Mouse (Mus musculus): ENCODE data around the gene Emx2. TPM values are rescaled to one million over a fixed set of nuclear protein-coding genes. Genes with fewer than 3 reads are reported as not detected.

Gene Emx2
- polyA plus RNA-seq, 1 experiment from 2014 or later = 19.1 TPM

DNA sequence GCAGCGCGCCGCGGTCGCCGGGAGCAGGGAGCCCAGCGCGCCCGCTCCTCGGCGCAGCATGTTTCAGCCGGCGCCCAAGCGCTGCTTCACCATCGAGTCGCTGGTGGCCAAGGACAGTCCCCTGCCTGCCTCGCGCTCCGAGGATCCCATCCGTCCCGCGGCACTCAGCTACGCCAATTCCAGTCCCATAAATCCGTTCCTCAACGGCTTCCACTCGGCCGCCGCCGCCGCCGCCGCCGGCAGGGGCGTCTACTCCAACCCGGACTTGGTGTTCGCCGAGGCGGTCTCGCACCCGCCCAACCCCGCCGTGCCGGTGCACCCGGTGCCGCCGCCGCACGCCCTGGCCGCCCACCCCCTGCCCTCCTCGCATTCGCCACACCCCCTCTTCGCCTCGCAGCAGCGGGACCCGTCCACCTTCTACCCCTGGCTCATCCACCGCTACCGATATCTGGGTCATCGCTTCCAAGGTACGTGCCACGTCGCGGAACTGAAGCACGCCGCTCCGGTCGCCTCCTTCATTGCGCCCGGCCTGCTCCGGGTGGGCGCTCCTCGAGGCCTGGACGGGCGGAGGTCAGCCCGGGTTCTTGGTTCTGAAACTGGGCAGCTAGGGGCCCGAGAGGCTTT, 1.1 kb downstream of the Emx2 start:
- H3K4me2 ChIP-seq (ENCODE audit: low read length) = peak overlapping the region; percentile 52
- peaks cover 71% of the 10 kb centered on the region for H3K27me3 ChIP-seq (ENCODE audit: control insufficient read depth, insufficient read depth, low read length)
- DNase-seq (peak; percentile 71), ATAC-seq (ENCODE audit: low FRiP score, low TSS enrichment) (no peak)
- H3K9ac ChIP-seq (replicated peaks; ENCODE audit: low read length) = peak overlapping the region; percentile 72
- under 1% methylated on average over 75 of the region's 75 CpGs for WGBS
- H3K27ac ChIP-seq (replicated peaks; ENCODE audit: low read depth, low read length) = peak overlapping the region; percentile 85
- H3K9me3 ChIP-seq (ENCODE audit: control insufficient read depth, low read length) = no peaks in the 10 kb centered on the region
- no peaks in the 10 kb centered on the region for H3K36me3 ChIP-seq (ENCODE audit: control insufficient read depth, insufficient read depth, low read length)
- H3K4me1 ChIP-seq (ENCODE audit: control insufficient read depth, insufficient read depth, low read length) = no peaks in the 10 kb centered on the region; the same call in 1 of the 2 replicates
- peak overlapping the region; percentile 42 for H3K4me3 ChIP-seq (replicated peaks; ENCODE audit: low read depth, low read length)

DNA sequence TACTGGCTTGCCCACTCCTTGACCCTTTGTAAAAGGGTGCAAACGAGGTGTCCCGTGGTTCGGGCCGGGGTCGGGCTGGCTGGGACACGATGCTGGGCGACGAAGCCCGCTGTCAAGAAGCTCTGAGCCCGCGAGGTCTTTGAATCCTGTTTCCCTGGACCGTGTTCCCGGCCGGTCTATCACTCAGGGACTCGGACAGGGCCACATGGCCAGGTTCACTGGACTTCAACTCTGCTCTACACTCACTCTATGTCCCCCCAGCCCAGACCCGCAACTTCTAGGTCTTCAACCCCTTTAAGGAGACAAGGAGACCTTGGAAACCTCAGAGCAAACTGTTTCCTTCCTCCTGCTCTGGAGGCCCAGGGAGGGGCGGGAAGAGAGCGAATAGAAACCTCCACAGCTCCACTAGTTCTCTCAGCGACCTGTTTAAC, 1.7 kb downstream of the Emx2 start:
- no peak for ATAC-seq (ENCODE audit: low FRiP score, low TSS enrichment)
- peak overlapping the region; percentile 72 for H3K9ac ChIP-seq (replicated peaks; ENCODE audit: low read length)
- peak overlapping the region; percentile 85 for H3K27ac ChIP-seq (replicated peaks; ENCODE audit: low read depth, low read length)
- H3K4me1 ChIP-seq (ENCODE audit: control insufficient read depth, insufficient read depth, low read length) = no peaks in the 10 kb centered on the region; the same call in 1 of the 2 replicates
- H3K4me2 ChIP-seq (ENCODE audit: low read length) = peak overlapping the region; percentile 52
- H3K4me3 ChIP-seq (replicated peaks; ENCODE audit: low read depth, low read length) = peak overlapping the region; percentile 42
- H3K9me3 ChIP-seq (ENCODE audit: control insufficient read depth, low read length) = no peaks in the 10 kb centered on the region
- 0% methylated on average over 19 of the region's 19 CpGs for WGBS
- peaks cover 71% of the 10 kb centered on the region for H3K27me3 ChIP-seq (ENCODE audit: control insufficient read depth, insufficient read depth, low read length)
- H3K36me3 ChIP-seq (ENCODE audit: control insufficient read depth, insufficient read depth, low read length) = no peaks in the 10 kb centered on the region
- peak; percentile 49 for DNase-seq

DNA sequence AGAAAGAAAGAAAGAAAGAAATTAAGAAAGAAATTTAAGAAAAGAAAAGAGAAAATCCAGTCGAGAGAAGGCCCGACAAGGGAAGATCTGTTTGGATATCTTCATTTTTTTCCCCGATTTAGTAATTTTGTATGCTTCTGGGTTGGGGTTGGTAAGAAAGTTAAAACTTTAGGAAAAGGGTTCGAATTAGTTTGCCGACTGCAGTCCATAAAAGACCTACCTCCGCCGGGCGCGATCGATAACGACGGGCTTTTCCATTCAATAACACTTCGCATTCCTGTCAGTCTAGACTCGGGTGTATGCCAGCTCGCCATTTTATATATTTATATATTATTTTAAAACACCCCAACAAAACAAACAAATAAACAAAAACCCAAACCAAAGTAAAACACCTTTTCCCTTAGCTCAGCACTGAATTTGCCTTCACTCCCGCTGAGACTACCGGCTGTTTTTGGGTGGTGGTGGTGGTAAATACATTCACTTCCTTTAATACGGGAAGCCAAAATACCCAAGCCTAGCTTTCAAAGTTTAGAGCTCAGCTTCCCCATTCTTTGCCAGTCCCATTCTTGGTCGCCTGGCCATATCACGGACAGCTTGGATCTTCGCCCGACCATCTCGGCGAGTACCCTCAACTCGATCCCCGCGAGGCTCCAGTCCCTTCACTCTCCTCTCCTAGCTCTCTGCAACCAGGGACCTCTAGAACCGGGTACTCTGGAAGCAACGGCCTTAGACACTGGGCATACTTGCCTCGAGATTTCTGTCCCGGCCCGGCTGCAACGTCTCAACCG, 2.4 kb downstream of the Emx2 start:
- Histone ChIP-seq H3K36me3 (ENCODE audit: control insufficient read depth, insufficient read depth, low read length) (no peaks in the 10 kb centered on the region), H3K27ac (replicated peaks; ENCODE audit: low read depth, low read length) (peak overlapping the region; percentile 85), H3K27me3 (ENCODE audit: control insufficient read depth, insufficient read depth, low read length) (peaks cover 71% of the 10 kb centered on the region), H3K4me3 (replicated peaks; ENCODE audit: low read depth, low read length) (peak overlapping the region; percentile 42), H3K4me1 (ENCODE audit: control insufficient read depth, insufficient read depth, low read length) (no peaks in the 10 kb centered on the region; the same call in 1 of the 2 replicates), H3K9me3 (ENCODE audit: control insufficient read depth, low read length) (no peaks in the 10 kb centered on the region), H3K9ac (replicated peaks; ENCODE audit: low read length) (peak overlapping the region; percentile 72), H3K4me2 (ENCODE audit: low read length) (peak overlapping the region; percentile 52)
- ATAC-seq (ENCODE audit: low FRiP score, low TSS enrichment) (no peak), DNase-seq (peak; percentile 58)
- 2% methylated on average over 34 of the region's 34 CpGs for WGBS

DNA sequence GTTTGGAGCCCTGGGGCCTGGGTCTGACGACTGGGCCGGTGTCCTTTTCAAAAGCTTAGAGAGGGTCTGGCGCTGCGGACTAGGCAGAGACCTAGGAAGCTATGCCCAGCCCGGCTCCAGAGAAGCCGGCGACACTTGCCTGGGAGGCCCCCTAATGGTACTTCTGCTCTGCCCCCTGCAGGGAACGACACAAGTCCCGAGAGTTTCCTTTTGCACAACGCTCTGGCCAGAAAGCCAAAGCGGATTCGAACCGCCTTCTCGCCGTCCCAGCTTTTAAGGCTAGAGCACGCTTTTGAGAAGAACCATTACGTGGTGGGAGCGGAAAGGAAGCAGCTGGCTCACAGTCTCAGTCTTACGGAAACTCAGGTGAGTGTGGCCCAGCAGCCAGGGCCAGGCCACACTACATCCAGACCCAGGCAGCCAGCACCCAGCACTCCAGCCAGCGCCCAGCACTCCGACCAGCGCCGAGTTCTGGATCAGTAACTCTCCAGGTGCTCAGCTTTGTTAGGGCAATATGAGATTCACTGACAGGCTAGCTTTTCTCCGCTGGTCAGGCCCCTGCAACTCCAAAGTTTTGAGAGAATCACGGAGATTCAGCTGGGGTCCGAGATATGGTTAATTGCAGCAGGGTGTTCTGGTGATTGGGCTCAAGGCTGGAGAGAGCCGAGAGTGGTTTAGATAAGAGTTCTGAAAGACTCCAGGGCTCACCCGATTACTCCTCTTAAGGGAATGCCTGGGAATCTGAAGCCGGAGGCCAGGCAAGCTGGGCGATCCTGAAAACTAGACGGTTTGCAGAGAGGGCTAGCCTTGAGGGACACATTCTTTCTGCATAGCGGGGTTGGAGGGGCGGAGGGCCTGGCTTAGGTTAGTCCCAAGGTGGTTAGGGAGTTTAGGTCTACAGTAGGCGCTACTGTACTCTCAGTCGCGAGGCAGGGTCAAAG, 3.6 kb downstream of the Emx2 start:
- Histone ChIP-seq H3K9ac (replicated peaks; ENCODE audit: low read length) (peak overlapping the region; percentile 72), H3K27me3 (ENCODE audit: control insufficient read depth, insufficient read depth, low read length) (peaks cover 66% of the 10 kb centered on the region), H3K36me3 (ENCODE audit: control insufficient read depth, insufficient read depth, low read length) (no peaks in the 10 kb centered on the region), H3K9me3 (ENCODE audit: control insufficient read depth, low read length) (no peaks in the 10 kb centered on the region), H3K4me1 (ENCODE audit: control insufficient read depth, insufficient read depth, low read length) (no peaks in the 10 kb centered on the region; the same call in 1 of the 2 replicates), H3K4me3 (replicated peaks; ENCODE audit: low read depth, low read length) (peak overlapping the region; percentile 42), H3K27ac (replicated peaks; ENCODE audit: low read depth, low read length) (peak overlapping the region; percentile 70), H3K4me2 (ENCODE audit: low read length) (peak overlapping the region; percentile 52)
- no peak for ATAC-seq (ENCODE audit: low FRiP score, low TSS enrichment)
- peak; percentile 55 for DNase-seq
- WGBS = under 1% methylated on average over 36 of the region's 36 CpGs

DNA sequence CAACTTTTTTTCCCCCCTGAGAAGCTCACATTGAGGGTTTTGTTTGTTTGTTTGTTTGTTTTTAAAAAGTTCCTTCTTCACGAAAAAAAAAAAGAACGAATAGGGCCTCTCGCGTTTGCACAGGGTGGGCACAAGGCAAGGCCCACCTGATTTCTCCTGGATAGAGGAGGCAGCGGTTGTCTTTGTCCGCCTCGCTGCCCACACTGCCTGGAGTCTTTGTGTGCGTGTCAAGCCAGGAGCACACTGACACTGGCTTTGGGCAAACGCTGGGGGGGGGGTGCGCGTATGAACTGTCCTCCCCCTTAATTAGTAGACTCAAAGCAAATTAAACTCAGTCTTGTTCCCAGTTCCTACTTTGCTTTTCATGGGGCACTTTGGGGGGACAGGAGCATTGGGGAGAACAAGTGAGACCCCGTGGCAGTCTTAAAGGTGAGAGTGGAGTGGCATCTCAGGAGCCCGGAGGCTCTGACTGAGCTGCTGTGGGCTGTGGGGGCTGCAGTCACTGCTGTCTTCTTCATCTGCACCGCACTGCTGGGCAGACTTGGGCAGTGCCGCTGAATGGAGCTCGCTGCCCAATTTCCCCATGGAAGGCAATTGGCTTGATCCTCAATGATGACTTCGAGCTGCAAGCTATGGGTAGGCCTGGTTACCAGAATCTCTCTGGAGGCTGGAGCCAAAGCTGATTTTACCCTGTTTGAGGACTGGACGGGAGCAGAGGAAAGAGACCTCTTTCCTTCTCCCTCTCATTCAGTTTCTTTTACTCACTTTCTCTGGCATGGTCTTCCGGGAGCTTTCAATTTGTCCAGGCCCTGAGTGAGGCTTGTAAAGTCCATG, 4.5 kb downstream of the Emx2 start:
- WGBS = 3% methylated on average over 19 of the region's 19 CpGs
- Histone ChIP-seq H3K4me3 (replicated peaks; ENCODE audit: low read depth, low read length) (peak overlapping the region; percentile 42), H3K27ac (replicated peaks; ENCODE audit: low read depth, low read length) (peak overlapping the region; percentile 70), H3K36me3 (ENCODE audit: control insufficient read depth, insufficient read depth, low read length) (no peaks in the 10 kb centered on the region), H3K27me3 (ENCODE audit: control insufficient read depth, insufficient read depth, low read length) (peaks cover 65% of the 10 kb centered on the region), H3K4me1 (ENCODE audit: control insufficient read depth, insufficient read depth, low read length) (peaks cover 6% of the 10 kb centered on the region; the same call in 1 of the 2 replicates), H3K9me3 (ENCODE audit: control insufficient read depth, low read length) (no peaks in the 10 kb centered on the region), H3K9ac (replicated peaks; ENCODE audit: low read length) (peak overlapping the region; percentile 72), H3K4me2 (ENCODE audit: low read length) (peak overlapping the region; percentile 52)
- ATAC-seq (ENCODE audit: low FRiP score, low TSS enrichment) = no peak
- peak; percentile 38 for DNase-seq

DNA sequence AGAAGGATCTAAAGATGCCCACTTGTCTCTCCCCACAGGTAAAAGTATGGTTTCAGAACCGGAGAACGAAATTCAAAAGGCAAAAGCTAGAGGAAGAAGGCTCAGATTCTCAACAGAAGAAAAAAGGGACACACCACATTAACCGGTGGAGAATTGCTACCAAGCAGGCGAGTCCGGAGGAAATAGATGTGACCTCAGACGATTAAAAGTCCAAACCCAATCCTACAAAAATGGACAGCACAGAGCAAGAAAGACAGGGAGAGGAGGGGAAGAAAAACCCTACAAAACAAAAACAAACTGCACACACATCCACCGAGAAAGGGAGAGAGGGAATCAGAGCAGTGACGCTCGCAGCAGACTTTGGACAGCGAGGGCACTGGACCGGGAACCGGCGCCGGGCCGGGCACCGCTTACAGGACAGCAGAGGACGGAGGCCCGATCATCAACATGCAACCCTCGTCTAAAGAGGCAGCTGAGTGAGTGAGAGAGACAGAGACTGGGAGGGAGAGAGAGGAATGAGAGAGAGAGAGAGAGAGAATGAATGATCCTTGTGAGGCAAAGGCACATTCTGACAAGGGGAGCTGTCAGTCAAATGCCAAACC, 5.8 kb downstream of the Emx2 start:
- H3K9ac ChIP-seq (replicated peaks; ENCODE audit: low read length) = peak overlapping the region; percentile 72; the same call in 1 of the 2 replicates
- no peaks in the 10 kb centered on the region for H3K9me3 ChIP-seq (ENCODE audit: control insufficient read depth, low read length)
- H3K4me2 ChIP-seq (ENCODE audit: low read length) = peak overlapping the region; percentile 52
- DNase-seq = peak; percentile 32
- peaks cover 13% of the 10 kb centered on the region for H3K4me1 ChIP-seq (ENCODE audit: control insufficient read depth, insufficient read depth, low read length)
- no peaks in the 10 kb centered on the region for H3K36me3 ChIP-seq (ENCODE audit: control insufficient read depth, insufficient read depth, low read length)
- WGBS = 1% methylated on average over 19 of the region's 19 CpGs
- peak overlapping the region; percentile 42 for H3K4me3 ChIP-seq (replicated peaks; ENCODE audit: low read depth, low read length)
- peak overlapping the region; percentile 70; the same call in 1 of the 2 replicates for H3K27ac ChIP-seq (replicated peaks; ENCODE audit: low read depth, low read length)
- H3K27me3 ChIP-seq (ENCODE audit: control insufficient read depth, insufficient read depth, low read length) = peaks cover 64% of the 10 kb centered on the region
- no peak for ATAC-seq (ENCODE audit: low FRiP score, low TSS enrichment)

DNA sequence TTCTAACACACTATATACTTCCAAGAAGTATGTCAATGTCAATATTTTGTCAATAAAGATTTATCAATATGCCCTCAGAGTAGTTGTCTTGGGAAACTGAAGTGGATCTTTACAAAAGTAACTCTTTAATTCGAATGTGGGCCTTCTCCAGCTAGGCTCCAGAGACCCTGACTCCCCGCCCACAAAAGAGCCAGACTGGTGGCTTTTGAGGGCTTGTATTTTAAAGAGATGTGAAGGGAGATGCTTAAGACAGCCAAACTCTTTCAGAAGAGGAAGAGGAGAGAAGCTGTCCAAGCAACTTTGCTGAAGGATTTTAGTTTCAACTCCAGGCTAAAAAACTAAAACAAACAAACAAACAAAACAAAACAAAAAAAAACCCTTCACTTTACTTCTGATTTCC, 7.1 kb downstream of the Emx2 start:
- H3K27me3 ChIP-seq (ENCODE audit: control insufficient read depth, insufficient read depth, low read length) = peaks cover 77% of the 10 kb centered on the region
- no peak overlapping the region; the same call in 1 of the 2 replicates for H3K9ac ChIP-seq (replicated peaks; ENCODE audit: low read length)
- WGBS = 5% methylated on average over 2 of the region's 2 CpGs
- H3K9me3 ChIP-seq (ENCODE audit: control insufficient read depth, low read length) = no peaks in the 10 kb centered on the region
- DNase-seq (peak; percentile 14), ATAC-seq (ENCODE audit: low FRiP score, low TSS enrichment) (no peak)
- peaks cover 18% of the 10 kb centered on the region for H3K4me1 ChIP-seq (ENCODE audit: control insufficient read depth, insufficient read depth, low read length)
- no peak overlapping the region for H3K4me3 ChIP-seq (replicated peaks; ENCODE audit: low read depth, low read length)
- peak overlapping the region; percentile 52 for H3K4me2 ChIP-seq (ENCODE audit: low read length)
- H3K36me3 ChIP-seq (ENCODE audit: control insufficient read depth, insufficient read depth, low read length) = no peaks in the 10 kb centered on the region
- no peak overlapping the region for H3K27ac ChIP-seq (replicated peaks; ENCODE audit: low read depth, low read length)
